Mouse (Mus musculus) hindbrain, embryonic 14.5 days (tissue): ENCODE results near the gene Zfp61. TPM values are rescaled to one million over a fixed set of nuclear protein-coding genes. Genes with fewer than 3 reads are reported as not detected.

ENCODE experiments used
- ATAC-seq: fragments of 200-750 bp; cut with Nextera tagmentation; 2 replicates; pipeline ENCODE4 v1.8.0; 2017; ENCODE audit warnings: moderate number of reproducible peaks, mild to moderate bottlenecking, moderate TSS enrichment, moderate library complexity; ENCODE audit not compliant: low FRiP score
- DNase-seq: peaks from one replicate; pipeline ENCODE4 v3.0.0-alpha.2; 2015; ENCODE audit warnings: low spot score
- H3K27ac ChIP-seq: fragments of 300-500 bp; sonication (generic); 2 replicates; pipeline ENCODE4 v1.5.1; 2014; ENCODE audit warnings: mild to moderate bottlenecking, moderate library complexity
- H3K27me3 ChIP-seq: fragments of 300-500 bp; sonication (generic); 2 replicates; pipeline ENCODE4 v1.6.1; 2014; ENCODE audit warnings: mild to moderate bottlenecking, low read length, mixed read lengths; ENCODE audit not compliant: control insufficient read depth, insufficient read depth
- H3K36me3 ChIP-seq: fragments of 300-500 bp; sonication (generic); replicated peaks from 2 replicates; pipeline ENCODE4 v1.6.1; 2014; ENCODE audit not compliant: control insufficient read depth, insufficient read depth
- H3K4me1 ChIP-seq: fragments of 300-500 bp; sonication (generic); replicated peaks from 2 replicates; pipeline ENCODE4 v1.6.1; 2014; ENCODE audit warnings: antibody characterized with exemption, low read length, mixed read lengths; ENCODE audit not compliant: control insufficient read depth, insufficient read depth
- H3K4me2 ChIP-seq: fragments of 300-500 bp; sonication (generic); replicated peaks from 2 replicates; pipeline ENCODE4 v1.6.1; 2014; ENCODE audit warnings: mild to moderate bottlenecking, moderate library complexity
- H3K4me3 ChIP-seq: fragments of 300-500 bp; sonication (generic); replicated peaks from 2 replicates; pipeline ENCODE4 v1.5.1; 2014; ENCODE audit warnings: mild to moderate bottlenecking, low read length
- H3K9ac ChIP-seq: fragments of 300-500 bp; sonication (generic); 2 replicates; pipeline ENCODE4 v1.6.1; 2014
- H3K9me3 ChIP-seq: fragments of 300-500 bp; sonication (generic); 2 replicates; pipeline ENCODE4 v1.6.1; 2016; ENCODE audit warnings: low read length; ENCODE audit not compliant: control insufficient read depth
- WGBS: fragments of 180-500 bp; shearing (Covaris S2); extraction: QIAGEN DNeasy Blood & Tissue Kit; methylation state at CpG from one replicate; pipeline ENCODE4 v1.1.7; 2014; 5-methylcytosine and 5-hydroxymethylcytosine counted together
- polyA plus RNA-seq: library from polyadenylated mRNA; unstranded; fragments of >200 nt; fragmentation: Nextera tagmentation; extraction: Ambion mirVana; gene quantifications from 2 replicates; pipeline ENCODE4 v1.2.1, GENCODE M21; 2014

The Zfp61 gene
- polyA plus RNA-seq, 1 experiment from 2014 or later, result 34.0 TPM

DNA sequence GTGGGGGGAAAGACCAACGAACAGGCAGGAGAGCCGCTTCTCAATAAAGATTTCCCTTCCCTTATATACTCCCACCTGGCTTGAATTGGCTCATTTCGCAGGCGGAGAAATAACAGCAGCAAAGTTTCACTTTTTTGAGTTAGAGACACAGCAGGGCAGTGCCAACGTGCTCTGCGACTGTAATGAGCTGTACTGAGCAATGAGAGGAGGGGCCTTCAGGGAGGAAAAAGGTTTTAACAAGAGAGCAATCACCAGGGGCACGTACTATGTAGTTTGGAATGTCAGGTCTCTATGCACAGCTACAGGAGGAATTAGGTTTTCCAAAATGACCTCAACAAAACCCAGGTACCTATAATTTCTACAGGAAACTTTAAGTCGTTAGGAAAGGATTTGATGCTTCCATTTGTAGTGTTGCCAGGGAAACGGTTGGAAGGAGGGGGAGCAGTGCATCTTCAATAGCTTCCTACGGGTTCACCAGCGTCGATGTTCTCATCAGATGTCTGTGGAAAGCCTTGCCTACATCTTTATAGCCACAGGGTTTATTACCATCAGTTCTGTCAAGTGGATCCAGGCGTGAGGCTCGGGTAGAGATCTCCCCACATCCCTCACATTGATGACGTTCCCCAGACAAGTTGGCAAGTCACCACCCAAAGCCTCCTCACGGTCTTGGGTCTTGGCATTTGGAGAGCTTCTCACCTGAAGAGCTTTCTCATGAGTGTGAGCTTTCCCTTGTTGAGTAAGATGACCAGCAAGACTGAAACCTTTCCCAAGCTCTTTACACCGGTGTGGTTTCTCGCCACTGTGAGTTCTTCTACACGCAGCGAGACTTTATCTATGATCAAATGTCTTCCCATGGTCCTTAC, 25.5 kb upstream of the Zfp61 start:
- Histone ChIP-seq H3K4me2 (peak overlapping the region; percentile 53), H3K36me3 (no peaks in the 10 kb centered on the region), H3K27ac (no peak overlapping the region), H3K9ac (peak overlapping the region; percentile 48; the same call in 1 of the 2 replicates), H3K9me3 (0 out of 2 replicates have a peak, but pooled peaks cover 9% of the 10 kb centered on the region), H3K27me3 (no peaks in the 10 kb centered on the region), H3K4me1 (peaks cover 6% of the 10 kb centered on the region; the same call in 1 of the 2 replicates), H3K4me3 (peak overlapping the region; percentile 19)
- DNase-seq (no peak), ATAC-seq (peak; percentile 62; the same call in 1 of the 2 replicates)
- 41% methylated on average over 20 of the region's 20 CpGs for WGBS

DNA sequence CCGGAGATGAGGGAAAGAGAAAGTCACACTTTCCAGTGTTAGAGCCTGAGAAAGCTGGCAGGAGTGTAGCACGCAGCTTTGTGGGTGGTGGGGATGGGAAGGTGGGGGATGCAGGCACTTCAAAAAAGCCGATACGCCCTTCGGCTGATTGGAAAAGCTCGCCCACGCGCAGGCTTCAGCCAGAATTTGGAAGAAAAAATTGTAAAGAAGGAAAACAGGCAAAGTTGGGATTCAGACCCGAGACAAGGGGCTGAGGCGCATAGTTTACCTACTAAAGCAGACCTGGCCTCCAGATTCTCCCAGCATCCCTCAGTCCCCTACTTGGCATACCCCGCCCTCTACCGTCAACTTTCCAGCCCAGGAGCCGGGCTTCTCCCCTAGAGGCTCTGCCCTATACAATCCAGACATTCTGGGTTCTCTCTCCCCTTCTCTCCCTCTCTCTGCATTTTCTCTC, 24.7 kb upstream of the Zfp61 start:
- peak overlapping the region; percentile 48; the same call in 1 of the 2 replicates for H3K9ac ChIP-seq
- ATAC-seq (peak; percentile 62; the same call in 1 of the 2 replicates), DNase-seq (no peak)
- no peaks in the 10 kb centered on the region for H3K27me3 ChIP-seq
- H3K36me3 ChIP-seq, result no peaks in the 10 kb centered on the region
- peaks cover 6% of the 10 kb centered on the region; the same call in 1 of the 2 replicates for H3K4me1 ChIP-seq
- H3K4me2 ChIP-seq, result peak overlapping the region; percentile 53
- 4% methylated on average over 13 of the region's 13 CpGs for WGBS
- no peak overlapping the region for H3K27ac ChIP-seq
- 0 out of 2 replicates have a peak, but pooled peaks cover 9% of the 10 kb centered on the region for H3K9me3 ChIP-seq
- H3K4me3 ChIP-seq, result peak overlapping the region; percentile 19

DNA sequence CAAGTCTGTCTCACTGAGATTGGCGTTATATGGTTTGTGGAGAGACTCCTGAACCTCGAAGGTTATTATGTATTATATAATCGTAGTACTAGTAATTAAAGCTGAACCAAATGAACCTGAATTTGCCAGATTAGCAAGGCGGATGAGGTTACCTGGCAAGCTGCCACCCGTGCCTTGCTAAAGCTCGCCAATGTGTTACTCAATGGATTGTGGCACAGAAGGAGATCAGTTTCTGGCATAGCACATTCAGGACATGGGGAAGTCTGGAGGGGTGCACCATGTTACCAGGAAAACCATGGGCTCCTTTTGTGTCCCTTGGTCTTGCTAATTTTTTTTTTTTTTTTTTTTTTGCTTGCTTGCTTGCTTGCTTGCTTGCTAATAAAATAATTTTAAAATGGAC, 24.2 kb upstream of the Zfp61 start:
- 73% methylated on average over 6 of the region's 6 CpGs for WGBS
- peak overlapping the region; percentile 19; the same call in 1 of the 2 replicates for H3K4me3 ChIP-seq
- peak overlapping the region; percentile 48; the same call in 1 of the 2 replicates for H3K9ac ChIP-seq
- H3K4me1 ChIP-seq, result peaks cover 6% of the 10 kb centered on the region; the same call in 1 of the 2 replicates
- DNase-seq (no peak), ATAC-seq (no peak)
- peak overlapping the region; percentile 53 for H3K4me2 ChIP-seq
- H3K27ac ChIP-seq, result no peak overlapping the region
- 0 out of 2 replicates have a peak, but pooled peaks cover 9% of the 10 kb centered on the region for H3K9me3 ChIP-seq
- no peaks in the 10 kb centered on the region for H3K36me3 ChIP-seq
- no peaks in the 10 kb centered on the region for H3K27me3 ChIP-seq

DNA sequence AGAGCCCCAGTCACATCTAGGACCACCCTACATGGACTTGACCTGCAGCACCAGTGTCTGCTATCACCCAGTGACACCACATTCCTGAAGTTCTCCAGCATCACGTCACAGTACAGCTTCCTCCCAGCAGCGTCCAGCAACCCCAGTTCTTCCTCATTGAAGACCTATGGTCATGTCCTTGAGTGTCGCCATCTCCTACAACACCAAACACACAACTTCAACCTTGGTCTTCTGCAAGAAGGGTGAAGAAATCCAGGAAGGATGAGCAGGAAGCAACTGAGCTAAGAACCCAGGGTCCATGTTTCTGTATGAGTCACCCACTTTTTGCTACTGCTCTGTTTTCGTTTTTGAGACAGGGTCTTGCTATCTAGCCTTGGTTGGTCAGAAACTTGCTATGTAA, 21.6 kb upstream of the Zfp61 start:
- Histone ChIP-seq H3K4me2 (no peak overlapping the region), H3K27ac (no peak overlapping the region), H3K9ac (no peak overlapping the region), H3K4me3 (no peak overlapping the region), H3K4me1 (peaks cover 6% of the 10 kb centered on the region; the same call in 1 of the 2 replicates), H3K27me3 (no peaks in the 10 kb centered on the region), H3K9me3 (0 out of 2 replicates have a peak, but pooled peaks cover 9% of the 10 kb centered on the region), H3K36me3 (no peaks in the 10 kb centered on the region)
- DNase-seq (no peak), ATAC-seq (no peak)
- 74% methylated on average over 4 of the region's 4 CpGs for WGBS

DNA sequence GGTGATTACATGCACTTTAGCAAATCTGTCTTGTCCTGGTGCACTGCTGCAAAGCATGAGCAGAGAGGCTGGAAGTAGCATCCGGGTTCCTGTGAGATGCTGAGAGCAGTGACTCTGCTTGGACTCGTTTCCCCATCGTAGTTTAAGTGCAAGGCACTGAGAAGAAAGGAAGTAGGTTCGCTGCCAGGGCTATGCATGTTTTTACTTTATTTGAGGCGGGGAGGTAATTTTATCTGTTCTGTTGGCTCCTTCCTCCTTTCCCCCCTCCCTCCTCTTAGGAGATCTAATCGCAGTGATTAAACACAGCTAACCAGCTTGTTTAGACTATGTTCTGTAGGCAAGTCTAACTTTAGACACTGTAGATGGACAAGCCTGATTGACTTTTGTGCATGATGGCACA, 17.9 kb upstream of the Zfp61 start:
- no peak overlapping the region for H3K4me2 ChIP-seq
- no peak overlapping the region for H3K9ac ChIP-seq
- H3K27ac ChIP-seq, result no peak overlapping the region
- H3K4me3 ChIP-seq, result no peak overlapping the region
- H3K4me1 ChIP-seq, result peaks cover 4% of the 10 kb centered on the region
- H3K9me3 ChIP-seq, result 0 out of 2 replicates have a peak, but pooled peaks cover 6% of the 10 kb centered on the region
- no peaks in the 10 kb centered on the region for H3K27me3 ChIP-seq
- DNase-seq (no peak), ATAC-seq (no peak)
- 76% methylated on average over 6 of the region's 6 CpGs for WGBS
- no peaks in the 10 kb centered on the region for H3K36me3 ChIP-seq

DNA sequence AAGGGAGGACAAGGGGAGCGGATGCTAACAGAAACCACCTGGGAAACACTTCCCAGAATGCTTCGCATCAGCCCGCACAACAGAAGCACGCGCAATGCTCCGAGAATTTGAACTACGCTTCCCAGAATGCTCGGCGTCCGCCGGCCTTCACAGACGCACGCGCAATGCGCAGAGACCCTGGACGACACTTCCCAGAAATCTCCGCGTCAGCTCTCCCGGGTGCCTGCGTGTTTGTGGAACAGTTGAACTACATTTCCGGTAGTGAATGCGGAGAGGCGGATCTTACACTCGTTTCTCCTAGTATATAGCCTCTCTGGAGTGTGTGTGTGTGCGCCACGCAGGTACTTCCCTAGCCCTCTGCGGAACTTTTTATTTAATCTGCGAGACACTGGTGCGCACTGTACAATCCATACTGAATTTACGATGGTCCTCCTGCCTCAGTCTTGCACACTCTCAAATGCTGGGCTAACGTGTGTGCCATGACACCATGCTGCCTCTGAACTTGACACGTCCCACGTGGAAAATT, 15.6 kb upstream of the Zfp61 start, which contains the start of gene Zfp94:
Zfp94 (minus strand) TSS at position 100 of the 526 bp plus-strand sequence.
- peak; percentile 98 for DNase-seq

DNA sequence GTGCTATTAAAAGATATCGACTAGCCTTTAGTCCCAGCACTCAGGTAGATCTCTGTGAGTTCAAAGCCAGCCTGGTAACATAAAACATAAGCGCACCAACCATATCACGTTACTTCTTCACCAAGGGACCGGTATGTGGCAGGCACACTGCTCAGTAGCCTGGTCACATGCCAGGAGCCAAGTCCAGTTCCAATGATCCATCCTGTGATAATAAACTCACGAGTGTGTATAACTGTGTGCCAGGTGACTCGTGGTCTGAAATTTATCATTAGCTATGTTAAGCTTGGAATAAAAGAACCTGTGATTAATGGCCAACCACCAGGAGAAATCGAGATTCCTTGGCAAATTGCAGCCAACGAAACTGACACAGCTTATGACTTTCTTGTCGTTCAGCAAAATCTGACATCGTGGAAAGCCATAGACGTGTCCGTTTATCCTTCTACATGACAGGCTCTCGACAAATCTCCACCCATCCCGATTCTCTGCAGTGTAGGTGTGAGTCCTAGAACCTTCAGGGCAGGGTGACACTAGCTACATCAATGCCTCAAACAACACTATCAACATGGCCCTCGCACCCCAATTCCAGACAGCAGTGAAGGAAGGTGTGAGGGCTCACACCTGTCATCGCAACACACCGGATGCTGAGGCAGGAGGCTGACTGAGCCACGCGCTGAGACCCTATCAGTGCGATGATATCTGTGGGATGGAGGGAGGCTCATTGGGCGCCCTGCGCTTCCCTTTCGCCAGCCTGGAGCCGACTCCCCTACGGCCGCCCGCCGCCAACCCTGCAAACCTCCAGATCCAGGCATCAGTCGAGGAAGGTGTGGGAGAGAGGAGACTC, 14.9 kb upstream of the Zfp61 start:
- DNase-seq, result no peak

More for the DNA sequence above, 15.6 kb upstream of the Zfp61 start, which contains the start of gene Zfp94:
- no peaks in the 10 kb centered on the region for H3K9me3 ChIP-seq
- H3K27me3 ChIP-seq, result no peaks in the 10 kb centered on the region
- peak; percentile 96 for ATAC-seq
- peaks cover 4% of the 10 kb centered on the region for H3K4me1 ChIP-seq
- peak within 1 kb of the TSS; percentile 52 for H3K4me3 ChIP-seq
- WGBS, result 1% methylated on average over 33 of the region's 33 CpGs
- peaks cover 7% of the 10 kb centered on the region for H3K36me3 ChIP-seq
- peak within 1 kb of the TSS; percentile 85 for H3K4me2 ChIP-seq
- H3K27ac ChIP-seq, result peak within 1 kb of the TSS; percentile 81
- H3K9ac ChIP-seq, result peak within 1 kb of the TSS; percentile 82

DNA sequence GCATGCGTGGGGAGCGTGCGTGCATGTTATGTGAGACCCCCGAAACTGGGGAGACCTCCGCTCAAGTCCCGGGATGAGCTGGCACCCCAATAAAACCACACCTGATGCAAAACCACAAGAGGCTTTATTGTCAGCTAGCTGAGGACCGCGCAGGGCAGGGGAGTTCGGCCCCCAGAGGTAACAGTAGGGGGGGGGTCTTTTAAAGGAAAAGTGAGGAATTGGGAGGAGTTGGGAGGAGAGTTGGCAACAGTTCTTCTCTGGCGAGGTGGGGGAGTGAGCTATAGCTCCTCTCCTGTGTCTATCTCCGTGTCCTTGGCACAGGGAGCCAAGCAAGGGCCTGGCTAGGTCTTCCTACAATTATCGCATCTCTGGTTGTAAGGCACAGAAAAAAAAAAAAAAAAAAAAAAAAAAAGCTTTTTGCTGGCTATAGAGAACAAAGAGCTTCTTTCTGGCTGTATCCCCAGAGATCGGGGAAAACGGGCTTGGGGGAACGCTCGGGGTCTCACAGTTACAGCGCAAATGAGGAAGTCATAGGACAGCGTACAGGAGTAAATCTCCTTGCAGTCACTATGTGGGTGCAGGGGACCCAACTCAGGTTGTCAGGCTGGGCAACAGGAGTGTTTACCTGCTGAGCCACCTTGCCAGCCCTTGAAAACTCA, 1.1 kb downstream of the Zfp61 start:
- Histone ChIP-seq H3K4me3 (peak overlapping the region; percentile 60), H3K9me3 (no peaks in the 10 kb centered on the region), H3K4me2 (peak overlapping the region; percentile 90), H3K4me1 (peaks cover 20% of the 10 kb centered on the region), H3K9ac (peak overlapping the region; percentile 66), H3K36me3 (peaks cover 60% of the 10 kb centered on the region), H3K27me3 (no peaks in the 10 kb centered on the region), H3K27ac (peak overlapping the region; percentile 88)
- DNase-seq (no peak), ATAC-seq (peak; percentile 39)
- WGBS, result under 1% methylated on average over 18 of the region's 18 CpGs

More for the DNA sequence above, 14.9 kb upstream of the Zfp61 start:
- ATAC-seq, result peak; percentile 75
- Histone ChIP-seq H3K27me3 (no peaks in the 10 kb centered on the region), H3K9ac (peak overlapping the region; percentile 82), H3K36me3 (peaks cover 14% of the 10 kb centered on the region), H3K4me1 (peaks cover 4% of the 10 kb centered on the region), H3K9me3 (no peaks in the 10 kb centered on the region), H3K27ac (peak overlapping the region; percentile 81), H3K4me2 (peak overlapping the region; percentile 85), H3K4me3 (peak overlapping the region; percentile 52)
- 32% methylated on average over 29 of the region's 29 CpGs for WGBS
